Mouse (Mus musculus) lung, postnatal 0 days (tissue): ENCODE measurements around the gene Vps37b.

Experiments used
- CTCF ChIP-seq: IDR thresholded peaks from 2 replicates; pipeline ENCODE4 v1.5.1; 2016; ENCODE audit warnings: antibody characterized with exemption, mild to moderate bottlenecking
- EP300 ChIP-seq: IDR thresholded peaks from 2 replicates; pipeline ENCODE4 v1.6.1; 2016; ENCODE audit warnings: antibody characterized with exemption, mild to moderate bottlenecking, control low read depth

DNA sequence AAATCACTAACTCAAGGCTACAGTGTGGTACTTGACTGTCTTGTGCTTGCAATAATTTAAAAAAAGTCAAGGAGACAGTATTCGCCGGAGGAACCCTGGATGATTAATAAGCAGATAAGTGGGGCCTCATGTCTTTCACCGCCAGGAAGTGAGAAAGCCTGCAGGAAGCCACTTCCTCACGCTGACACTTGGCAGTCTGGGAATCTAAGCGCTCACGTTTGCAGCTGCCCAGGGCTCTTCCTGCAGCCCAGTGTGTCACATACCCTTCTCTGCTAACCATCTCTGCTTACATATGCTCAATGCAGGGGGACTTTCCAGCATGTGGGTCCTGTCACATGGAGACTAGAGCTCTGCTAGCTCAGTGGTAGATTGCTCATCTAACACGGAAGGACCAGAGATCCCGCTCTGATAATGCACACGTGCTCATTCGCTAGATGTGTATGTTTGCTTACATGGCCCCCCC is 42.8 kb upstream of the Vps37b start:
- TF ChIP-seq CTCF, result no peak
- TF ChIP-seq EP300, result no peak
